Mouse (Mus musculus) MEL (cell line): ENCODE measurements around the gene Notum.

Experiments
- CHD2 ChIP-seq: IDR thresholded peaks from 2 replicates; pipeline ENCODE4 v1.6.1; 2011; ENCODE audit warnings: low read length, improper control_type of control experiment
- CTCF ChIP-seq, 3 experiments: IDR thresholded peaks in 2 of 3; conservative IDR thresholded peaks in 1 of 3; 2 replicates each; pipeline ENCODE4 v1.5.1; 2011 to 2012; ENCODE audit warnings: low read length in 3 of 3, low read depth in 2 of 3, mild to moderate bottlenecking in 2 of 3, improper control_type of control experiment in 1 of 3, inconsistent platforms in 1 of 3, mixed read lengths in 1 of 3, moderate library complexity in 1 of 3; ENCODE audit not compliant: control insufficient read depth in 1 of 3, insufficient read depth in 1 of 3, poor library complexity in 1 of 3, severe bottlenecking in 1 of 3
- GATA1 ChIP-seq: IDR thresholded peaks from 2 replicates; pipeline ENCODE4 v1.6.1; 2011; ENCODE audit warnings: low read depth, low read length, improper control_type of control experiment
- POLR2A ChIP-seq, 2 experiments: IDR thresholded peaks; 2 replicates each; pipeline ENCODE4 v1.6.1; 2011 to 2012; ENCODE audit warnings: low read length in 2 of 2, mild to moderate bottlenecking in 2 of 2, control low read depth in 1 of 2, improper control_type of control experiment in 1 of 2, low read depth in 1 of 2, moderate library complexity in 1 of 2; ENCODE audit not compliant: control insufficient read depth in 1 of 2, insufficient read depth in 1 of 2, poor library complexity in 1 of 2
- SMC3 ChIP-seq: IDR thresholded peaks from 2 replicates; pipeline ENCODE4 v1.6.1; 2011; ENCODE audit warnings: low read depth, low read length, improper control_type of control experiment

DNA sequence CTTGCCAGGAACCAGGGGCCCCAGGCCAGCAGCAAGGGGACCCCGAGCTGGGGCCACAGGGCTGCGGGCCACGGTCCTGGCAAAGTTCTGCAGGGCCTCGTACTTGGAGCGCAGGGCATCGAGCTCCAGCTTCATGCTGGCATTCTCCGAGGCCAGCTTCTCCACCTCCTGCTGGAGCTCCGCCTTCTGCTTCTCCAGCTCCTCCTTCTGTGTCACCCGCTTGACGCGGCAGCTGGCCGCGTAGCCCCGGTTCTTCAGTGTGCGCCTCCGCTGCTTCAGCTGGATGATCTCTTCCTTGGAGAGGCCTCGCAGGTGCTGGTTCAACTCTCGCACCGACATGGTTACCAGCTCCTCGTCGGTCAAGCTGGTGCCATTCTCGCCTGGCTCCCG lies 31.6 kb downstream of the Notum start:
- TF ChIP-seq CTCF (IDR thresholded peaks at IDR 0.05 in 2 of 3, conservative IDR thresholded peaks at IDR 0.05 in 1 of 3; ENCODE audit: control insufficient read depth in 1 of 3, insufficient read depth in 1 of 3, low read depth in 2 of 3, low read length in 3 of 3, poor library complexity in 1 of 3, severe bottlenecking in 1 of 3): no peak
- TF ChIP-seq CHD2: no peak
- TF ChIP-seq POLR2A (IDR thresholded peaks at IDR 0.05; ENCODE audit: control insufficient read depth in 1 of 2, insufficient read depth in 1 of 2, low read depth in 1 of 2, low read length in 2 of 2, poor library complexity in 1 of 2): no peak
- TF ChIP-seq GATA1: no peak
- no peak for TF ChIP-seq SMC3
